Mouse (Mus musculus) gastrocnemius, postnatal 14 days (tissue): Measurements from ENCODE around the gene Hlcs. TPM values are rescaled to one million over a fixed set of nuclear protein-coding genes. Genes with fewer than 3 reads are reported as not detected.

Experiments
- DNase-seq: peaks from one replicate; pipeline ENCODE4 v3.0.0; 2021; ENCODE audit warnings: mixed read lengths
- intact Hi-C: fragments of 180-260 bp; cut with DNase I; formaldehyde crosslinking; loops from one replicate; pipeline ENCODE4 v1.15.1; 2025; ENCODE audit warnings: low total_unique reads
- total RNA-seq, 2 experiments: library from RNA; stranded (reverse); gene quantifications; 2 replicates each; pipeline ENCODE4 v1.2.3; 2021

The Hlcs gene
- total RNA-seq, 2 experiments from 2014 or later: 5.8 to 6.6 TPM

- no peak for DNase-seq
- intact Hi-C loops: no loop called here
Measured at GRCm38 (mm10) chr16:94179341-94180121, 133.8 kb downstream of the Hlcs start.

- intact Hi-C loops: no loop called here
- DNase-seq: no peak
Measured at GRCm38 (mm10) chr16:94178441-94179220, 134.7 kb downstream of the Hlcs start.

- intact Hi-C loops: no loop called here
Measured at GRCm38 (mm10) chr16:94176997-94177857, 136.1 kb downstream of the Hlcs start.

GRCm38 (mm10) chr16:94175366-94175986 lies 137.9 kb downstream of the Hlcs start:
- no peak for DNase-seq
- intact Hi-C loops: no loop called here

More at GRCm38 (mm10) chr16:94176997-94177857, 136.1 kb downstream of the Hlcs start:
- no peak for DNase-seq

- DNase-seq: no peak
- intact Hi-C loops: no loop called here
Measured at GRCm38 (mm10) chr16:94173361-94173760, 140.0 kb downstream of the Hlcs start.

- DNase-seq: no peak
- intact Hi-C loops: no loop called here
Measured at GRCm38 (mm10) chr16:94170218-94170617, 143.2 kb downstream of the Hlcs start.

- DNase-seq: no peak
- intact Hi-C loops: no loop called here
Measured at GRCm38 (mm10) chr16:94168655-94169545, 144.5 kb downstream of the Hlcs start.

GRCm38 (mm10) chr16:94164978-94165377 lies 148.4 kb downstream of the Hlcs start:
- intact Hi-C loops: no loop called here
- DNase-seq: no peak

- intact Hi-C loops: no loop called here
- no peak for DNase-seq
Measured at GRCm38 (mm10) chr16:94164236-94164635, 149.1 kb downstream of the Hlcs start.

- peak; percentile 36 for DNase-seq
- intact Hi-C loops: no loop called here
Measured at GRCm38 (mm10) chr16:94163051-94163450, 150.3 kb downstream of the Hlcs start.

- intact Hi-C loops: no loop called here
- no peak for DNase-seq
Measured at GRCm38 (mm10) chr16:94162000-94162399, 151.4 kb downstream of the Hlcs start.

GRCm38 (mm10) chr16:94157819-94158218 lies 155.6 kb downstream of the Hlcs start:
- DNase-seq: no peak
- intact Hi-C loops: no loop called here

- DNase-seq: peak; percentile 50
Measured at GRCm38 (mm10) chr16:94155041-94155653, 158.2 kb downstream of the Hlcs start.

GRCm38 (mm10) chr16:94150125-94151103 lies 163.0 kb downstream of the Hlcs start:
- intact Hi-C loops: no loop called here
- DNase-seq: no peak

More at GRCm38 (mm10) chr16:94155041-94155653, 158.2 kb downstream of the Hlcs start:
- intact Hi-C loops: no loop called here

- peak; percentile 15 for DNase-seq
- intact Hi-C loops: no loop called here
Measured at GRCm38 (mm10) chr16:94148139-94148538, 165.2 kb downstream of the Hlcs start.

- intact Hi-C loops: no loop called here
- DNase-seq: no peak
Measured at GRCm38 (mm10) chr16:94143325-94143724, 170.0 kb downstream of the Hlcs start.

GRCm38 (mm10) chr16:94140746-94141145 lies 172.6 kb downstream of the Hlcs start:
- no peak for DNase-seq
- intact Hi-C loops: no loop called here
